Mouse (Mus musculus) liver, adult 2 months (tissue): Measurements from ENCODE around the gene Grifin.

Experiments
- CTCF ChIP-seq: fragments of 200-500 bp; IDR thresholded peaks from 2 replicates; pipeline ENCODE4 v1.5.1; 2011; ENCODE audit warnings: low read depth, low read length, control low read depth
- POLR2A ChIP-seq: fragments of 200-500 bp; IDR thresholded peaks from 2 replicates; pipeline ENCODE4 v1.6.1; 2011; ENCODE audit warnings: low read length, control low read depth; ENCODE audit not compliant: insufficient read depth; ENCODE audit errors: extremely low read depth

- TF ChIP-seq POLR2A = no peak
- TF ChIP-seq CTCF = no peak
Measured at GRCm38 (mm10) chr5:140601712-140602111, 36.8 kb upstream of the Grifin start.
